Mouse (Mus musculus) liver, embryonic 14.5 days (tissue): ENCODE data around the gene Mybl2. TPM values are rescaled to one million over a fixed set of nuclear protein-coding genes. Genes with fewer than 3 reads are reported as not detected.

Source experiments
- ATAC-seq: fragments of 200-750 bp; cut with Nextera tagmentation; 2 replicates; pipeline ENCODE4 v1.8.0; 2017; ENCODE audit warnings: moderate number of reproducible peaks, mild to moderate bottlenecking, moderate library complexity; ENCODE audit not compliant: insufficient read depth
- DNase-seq, 3 experiments: peaks; one replicate each; pipeline ENCODE4 v3.0.0-alpha.2; 2012 to 2013; ENCODE audit warnings: low read depth in 3 of 3, low spot score in 3 of 3
- H3K27ac ChIP-seq: fragments of 300-500 bp; sonication (generic); 2 replicates; pipeline ENCODE4 v1.5.1; 2014; ENCODE audit warnings: moderate library complexity, mild to moderate bottlenecking, control low read depth, inconsistent platforms
- H3K27me3 ChIP-seq: fragments of 300-500 bp; sonication (generic); 2 replicates; pipeline ENCODE4 v1.6.1; 2014; ENCODE audit warnings: mild to moderate bottlenecking, low read length, moderate library complexity; ENCODE audit not compliant: control insufficient read depth, insufficient read depth
- H3K36me3 ChIP-seq: fragments of 300-500 bp; sonication (generic); replicated peaks from 2 replicates; pipeline ENCODE4 v1.6.1; 2014; ENCODE audit warnings: low read depth; ENCODE audit not compliant: control insufficient read depth, insufficient read depth
- H3K4me1 ChIP-seq, 2 experiments: fragments of 200-500 bp in 1 of 2; fragments of 300-500 bp in 1 of 2; sonication (generic) in 1 of 2; replicated peaks; 2 replicates each; pipeline ENCODE4 v1.6.1; 2012 to 2014; ENCODE audit warnings: antibody characterized with exemption in 1 of 2, inconsistent platforms in 1 of 2, low read length in 1 of 2; ENCODE audit not compliant: control insufficient read depth in 2 of 2, insufficient read depth in 2 of 2
- H3K4me2 ChIP-seq: fragments of 300-500 bp; sonication (generic); 2 replicates; pipeline ENCODE4 v1.6.1; 2014; ENCODE audit warnings: low read depth, mild to moderate bottlenecking, control low read depth, moderate library complexity
- H3K4me3 ChIP-seq, 2 experiments: fragments of 200-500 bp in 1 of 2; fragments of 300-500 bp in 1 of 2; sonication (generic) in 1 of 2; 2 replicates each; pipeline ENCODE4 v1.5.1; 2012 to 2014; ENCODE audit warnings: low read depth in 2 of 2, low read length in 2 of 2, mild to moderate bottlenecking in 2 of 2, control low read depth in 1 of 2, inconsistent platforms in 1 of 2, moderate library complexity in 1 of 2; ENCODE audit not compliant: insufficient read depth in 1 of 2
- H3K9ac ChIP-seq: fragments of 300-500 bp; sonication (generic); replicated peaks from 2 replicates; pipeline ENCODE4 v1.6.1; 2014; ENCODE audit warnings: mild to moderate bottlenecking, control low read depth, moderate library complexity
- H3K9me3 ChIP-seq: fragments of 300-500 bp; sonication (generic); 2 replicates; pipeline ENCODE4 v1.6.1; 2016; ENCODE audit warnings: low read length, mixed read lengths; ENCODE audit not compliant: control insufficient read depth
- CTCF ChIP-seq: IDR thresholded peaks from 2 replicates; pipeline ENCODE4 v1.5.1; 2016; ENCODE audit warnings: antibody characterized with exemption, low read depth, control low read depth
- EP300 ChIP-seq: IDR thresholded peaks from 2 replicates; pipeline ENCODE4 v1.6.1; 2016; ENCODE audit warnings: antibody characterized with exemption, low read depth
- WGBS: fragments of 180-500 bp; shearing (Covaris S2); extraction: QIAGEN DNeasy Blood & Tissue Kit; methylation state at CpG from one replicate; pipeline ENCODE4 v1.1.7; 2014; ENCODE audit not compliant: insufficient replicate concordance; 5-methylcytosine and 5-hydroxymethylcytosine counted together
- polyA plus RNA-seq, 2 experiments: library from polyadenylated mRNA; depleted of rRNA in 1 of 2; stranded (reverse) in 1 of 2; unstranded in 1 of 2; fragments of >200 nt; fragmentation: Nextera tagmentation in 1 of 2; extraction: Ambion mirVana in 1 of 2; gene quantifications; 2 replicates each; pipeline versions ENCODE4 v1.2.1 to v1.2.3; 2012 to 2014

Gene Mybl2
- polyA plus RNA-seq, 2 experiments: 30.8 to 33.7 TPM

GRCm38 (mm10) chr2:163075234-163075633 lies 20.7 kb downstream of the Mybl2 start:
- H3K27ac ChIP-seq: no peak overlapping the region
- H3K9me3 ChIP-seq: no peaks in the 10 kb centered on the region
- H3K4me3 ChIP-seq: no peak overlapping the region
- no peak for ATAC-seq
- no peaks in the 10 kb centered on the region; a peak in 1 of 4 replicates for H3K4me1 ChIP-seq
- H3K4me2 ChIP-seq: no peak overlapping the region
- DNase-seq: no peak
- no peak for TF ChIP-seq EP300
- TF ChIP-seq CTCF: no peak
- H3K36me3 ChIP-seq: peaks cover 84% of the 10 kb centered on the region
- H3K9ac ChIP-seq: no peak overlapping the region
- H3K27me3 ChIP-seq: no peaks in the 10 kb centered on the region
- 87% methylated on average over 3 of the region's 3 CpGs for WGBS

- 90% methylated on average over 4 of the region's 4 CpGs for WGBS
- H3K9ac ChIP-seq: no peak overlapping the region
- H3K4me2 ChIP-seq: no peak overlapping the region
- no peaks in the 10 kb centered on the region for H3K4me1 ChIP-seq
- H3K27ac ChIP-seq: no peak overlapping the region
- DNase-seq: no peak
- no peak for ATAC-seq
- H3K36me3 ChIP-seq: peaks cover 69% of the 10 kb centered on the region
- no peak overlapping the region for H3K4me3 ChIP-seq
- no peak for TF ChIP-seq EP300
- no peak for TF ChIP-seq CTCF
- H3K27me3 ChIP-seq: no peaks in the 10 kb centered on the region
- no peaks in the 10 kb centered on the region for H3K9me3 ChIP-seq
Measured at GRCm38 (mm10) chr2:163079041-163079440, 24.6 kb downstream of the Mybl2 start.

GRCm38 (mm10) chr2:163082591-163082990 lies 28.1 kb downstream of the Mybl2 start:
- 0 out of 2 replicates have a peak, but pooled peaks have one; percentile 13 for ATAC-seq
- DNase-seq: no peak
- peaks cover 45% of the 10 kb centered on the region for H3K36me3 ChIP-seq
- no peak overlapping the region for H3K4me3 ChIP-seq
- no peak overlapping the region for H3K4me2 ChIP-seq
- TF ChIP-seq EP300 (no peak), CTCF (no peak)
- 43% methylated on average over 5 of the region's 5 CpGs for WGBS
- no peaks in the 10 kb centered on the region for H3K27me3 ChIP-seq
- H3K27ac ChIP-seq: no peak overlapping the region
- no peaks in the 10 kb centered on the region for H3K9me3 ChIP-seq
- H3K4me1 ChIP-seq: no peaks in the 10 kb centered on the region
- no peak overlapping the region for H3K9ac ChIP-seq

- Histone ChIP-seq H3K4me1 (no peaks in the 10 kb centered on the region), H3K36me3 (peaks cover 26% of the 10 kb centered on the region), H3K27me3 (no peaks in the 10 kb centered on the region), H3K9me3 (no peaks in the 10 kb centered on the region), H3K9ac (no peak overlapping the region), H3K4me3 (no peak overlapping the region), H3K27ac (no peak overlapping the region), H3K4me2 (no peak overlapping the region)
- DNase-seq (no peak), ATAC-seq (no peak)
- WGBS: 72% methylated on average over 3 of the region's 3 CpGs
- TF ChIP-seq CTCF: no peak
Measured at GRCm38 (mm10) chr2:163084519-163084918, 30.0 kb downstream of the Mybl2 start.

- DNase-seq (no peak), ATAC-seq (no peak)
- whole genome bisulfite sequencing: 84% methylated on average over 6 of the region's 6 CpGs
- H3K4me2 ChIP-seq: no peak overlapping the region
- H3K4me1 ChIP-seq: no peaks in the 10 kb centered on the region
- H3K27me3 ChIP-seq: no peaks in the 10 kb centered on the region
- no peak for TF ChIP-seq EP300
- TF ChIP-seq CTCF: no peak
- H3K9ac ChIP-seq: no peak overlapping the region
- no peak overlapping the region for H3K4me3 ChIP-seq
- peaks cover 21% of the 10 kb centered on the region for H3K36me3 ChIP-seq
- no peaks in the 10 kb centered on the region for H3K9me3 ChIP-seq
- no peak overlapping the region for H3K27ac ChIP-seq
Measured at GRCm38 (mm10) chr2:163085047-163085446, 30.6 kb downstream of the Mybl2 start.
